Mouse (Mus musculus) ovary, adult 2 months (tissue): ENCODE results near the gene Wdr91. TPM values are rescaled to one million over a fixed set of nuclear protein-coding genes. Genes with fewer than 3 reads are reported as not detected.

Experiments
- polyA plus RNA-seq: library from polyadenylated mRNA; depleted of rRNA; stranded (reverse); fragments of >200 nt; gene quantifications from 2 replicates; pipeline ENCODE4 v1.2.3, GENCODE M21; 2012; rRNA removed

Wdr91 gene
- 24.5 and 26.8 TPM in 2 replicates for polyA plus RNA-seq

DNA sequence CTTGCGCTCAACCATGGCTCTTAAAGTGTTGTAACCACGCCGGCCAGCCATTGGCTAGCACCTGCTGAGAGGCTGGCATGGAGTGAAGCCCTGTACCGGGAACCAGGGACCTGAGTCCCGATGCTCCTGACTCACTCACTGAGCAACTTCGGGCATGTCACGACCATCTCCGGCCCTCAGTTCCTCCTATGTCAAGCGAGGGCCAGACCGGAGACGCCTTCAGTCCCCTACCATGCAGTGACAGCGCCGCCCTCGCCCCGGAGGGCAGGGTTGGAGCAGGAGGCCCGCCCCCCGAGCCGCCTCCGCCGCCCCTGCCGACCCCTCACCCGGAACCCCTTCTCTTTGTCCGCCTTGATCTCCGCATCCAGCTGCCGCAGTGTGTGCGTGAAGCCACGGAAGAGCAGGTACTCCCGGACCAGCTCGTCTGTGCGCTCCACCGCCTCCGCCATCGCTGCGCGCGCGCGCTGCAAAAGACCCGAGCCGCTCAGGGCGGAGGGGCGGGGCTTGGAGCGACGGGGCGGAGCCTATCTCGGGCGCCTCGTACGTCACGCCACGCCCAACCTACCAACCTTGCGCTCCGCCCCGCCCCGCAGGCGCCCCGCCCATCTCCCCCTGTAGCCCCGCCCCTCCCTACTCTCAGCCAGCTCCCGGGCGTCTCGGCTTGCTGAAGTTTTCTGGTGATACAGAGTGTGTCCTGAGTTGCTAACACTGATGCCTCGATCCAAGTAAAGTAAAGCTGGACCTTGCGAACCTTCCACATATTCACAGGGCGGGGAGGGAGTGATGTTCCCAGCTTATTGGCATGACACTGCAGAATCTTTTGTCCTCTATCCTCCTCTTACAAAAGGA, at the start of gene Wdr91:
Gene Wdr91 (minus strand): TSS at position 506 of the 849 bp plus-strand sequence.

DNA sequence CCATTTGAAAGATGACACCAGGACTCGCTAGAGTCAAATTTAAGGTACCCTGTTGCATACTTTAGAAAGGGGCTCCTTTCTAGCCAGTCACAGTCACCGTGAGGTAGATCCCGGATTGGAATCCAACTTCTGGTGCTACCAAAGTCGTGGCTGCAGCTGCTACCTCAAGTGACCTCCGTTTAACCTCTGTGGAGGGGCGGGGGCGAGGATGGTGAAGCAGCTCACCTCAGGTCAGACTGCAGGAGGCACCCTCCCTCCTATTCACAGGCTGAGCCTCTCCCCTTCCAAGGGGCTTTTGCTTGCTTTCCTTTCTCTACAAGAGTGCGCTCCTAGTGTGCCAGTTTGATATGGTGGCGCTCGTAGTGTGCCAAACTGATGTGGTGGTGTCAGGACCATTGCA, 9.3 kb upstream of the Wdr91 start, which contains the start of gene Stra8:
Gene Stra8 (plus strand): TSS at position 208 of the 400 bp plus-strand sequence.

DNA sequence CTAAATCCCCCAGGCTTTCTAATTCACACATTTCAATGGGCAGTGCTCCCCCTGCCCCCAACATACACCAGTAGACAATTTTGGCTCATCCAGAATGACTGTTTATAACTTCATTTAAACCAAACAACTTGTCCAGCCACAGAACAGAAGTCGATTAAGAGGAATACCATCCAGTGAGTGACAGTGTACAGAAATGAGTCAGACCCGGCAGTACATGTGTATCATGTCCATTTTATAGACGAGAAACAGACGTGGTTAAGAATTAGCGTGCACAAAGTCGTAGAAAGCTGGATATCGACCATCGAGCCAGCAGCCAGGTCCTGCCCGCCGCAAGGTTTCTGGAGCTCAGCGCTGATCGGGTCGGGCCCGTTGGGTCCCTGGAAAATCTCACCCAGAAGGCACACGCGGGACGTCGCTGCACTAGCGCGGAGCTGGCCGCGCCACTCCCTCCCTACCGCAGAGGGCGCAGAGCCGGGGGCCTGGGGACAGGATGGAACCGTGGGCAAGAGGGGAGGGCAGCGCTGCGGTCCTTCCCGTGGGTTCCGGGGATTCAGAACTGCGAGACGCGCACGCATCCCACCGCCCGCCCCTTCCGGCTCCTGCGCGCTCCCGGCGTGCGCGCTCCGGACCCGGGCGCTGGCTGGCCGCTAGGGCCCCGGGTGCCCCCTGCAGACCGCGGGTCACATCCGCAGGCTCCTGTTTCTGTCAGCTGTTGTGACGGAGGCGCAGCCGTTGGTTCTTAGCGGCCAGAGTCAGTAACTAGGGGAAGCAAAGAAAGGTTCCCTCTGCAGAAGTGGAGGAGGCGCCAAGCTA, 33.0 kb downstream of the Wdr91 start, which contains the start of gene Cyren:
Gene Cyren (minus strand): TSS at position 552 of the 813 bp plus-strand sequence.

DNA sequence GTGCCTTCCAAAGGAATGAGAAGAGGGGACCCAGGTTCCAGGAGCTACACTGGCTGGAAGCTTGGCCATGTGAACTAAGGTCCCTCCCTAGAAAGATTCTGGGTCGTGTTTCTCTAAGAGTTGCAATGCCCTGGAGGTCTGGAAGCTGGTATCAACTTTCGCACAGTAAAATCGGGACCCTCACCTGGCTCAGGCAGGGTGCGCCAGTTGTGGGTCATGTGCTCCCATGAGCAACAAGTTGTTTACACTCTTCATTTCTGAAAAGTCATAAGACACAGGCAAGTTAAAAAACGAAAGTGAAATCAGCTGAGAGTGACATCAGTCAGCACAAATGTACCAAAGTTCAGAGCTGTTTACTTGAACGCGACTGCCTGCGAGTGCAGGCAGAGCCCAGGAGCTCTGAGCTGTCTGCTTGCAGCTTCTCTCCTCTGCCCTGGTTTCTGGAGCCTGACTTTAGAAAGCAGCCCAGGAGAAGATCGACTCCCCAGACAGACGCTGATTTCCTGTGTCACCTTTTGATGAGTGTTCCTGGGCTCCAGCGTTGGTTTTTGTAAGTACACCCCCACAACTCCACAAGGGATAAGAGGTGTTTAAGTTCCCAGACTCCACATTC, 47.8 kb downstream of the Wdr91 start, which contains the start of gene Tmem140:
Gene Tmem140 (plus strand): TSS at position 356 of the 613 bp plus-strand sequence.

Other genes with a start within 250 kb of the Wdr91 start
- 7.1 and 7.3 TPM in 2 replicates for gene Agbl3, start 130.4 kb downstream of the Wdr91 start, polyA plus RNA-seq
- gene Tmem140, start 47.7 kb downstream of the Wdr91 start, polyA plus RNA-seq: 11.9 and 14.9 TPM in 2 replicates
- 6.2 and 6.7 TPM in 2 replicates for gene Cyren, start 32.8 kb downstream of the Wdr91 start, polyA plus RNA-seq
- not detected in 2 replicates for gene Stra8, start 9.3 kb upstream of the Wdr91 start, polyA plus RNA-seq
- 2.6 and 3.0 TPM in 2 replicates for gene Slc23a4, start 77.5 kb upstream of the Wdr91 start, polyA plus RNA-seq
- gene Cnot4, start 222.8 kb upstream of the Wdr91 start, polyA plus RNA-seq: 5.5 and 11.5 TPM in 2 replicates